Mouse (Mus musculus) G1E (cell line): Measurements from ENCODE around the gene Pigr. TPM values are rescaled to one million over a fixed set of nuclear protein-coding genes. Genes with fewer than 3 reads are reported as not detected.

Experiments
- ATAC-seq: 2 replicates; pipeline ENCODE4 v1.8.0; 2016; ENCODE audit warnings: mild to moderate bottlenecking; ENCODE audit not compliant: insufficient number of reproducible peaks, poor library complexity, low FRiP score, severe bottlenecking; ENCODE audit errors: extremely low read depth
- DNase-seq: peaks from one replicate; pipeline ENCODE4 v3.0.0; 2012; ENCODE audit warnings: low spot score
- H3K27me3 ChIP-seq: 2 replicates; pipeline ENCODE4 v1.6.1; 2012; ENCODE audit warnings: mild to moderate bottlenecking, low read length, inconsistent platforms; ENCODE audit not compliant: insufficient read depth
- H3K36me3 ChIP-seq: replicated peaks from 2 replicates; pipeline ENCODE3; 2012; ENCODE audit warnings: mild to moderate bottlenecking, inconsistent platforms
- H3K4me1 ChIP-seq: 2 replicates; pipeline ENCODE4 v1.6.1; 2012; ENCODE audit warnings: low read depth, low read length, inconsistent platforms, mixed read lengths; ENCODE audit not compliant: insufficient read depth
- H3K4me3 ChIP-seq: 2 replicates; pipeline ENCODE4 v1.5.1; 2012; ENCODE audit warnings: low read depth, mild to moderate bottlenecking, inconsistent platforms, low read length, moderate library complexity, mixed read lengths
- H3K9me3 ChIP-seq: replicated peaks from 2 replicates; pipeline ENCODE4 v1.6.1; 2012; ENCODE audit warnings: inconsistent platforms
- CTCF ChIP-seq: IDR thresholded peaks from 2 replicates; pipeline ENCODE4 v1.5.1; 2012; ENCODE audit warnings: low read depth, low read length, inconsistent platforms, mixed read lengths
- GATA1 ChIP-seq: IDR thresholded peaks from 2 replicates; pipeline ENCODE4 v1.6.1; 2012; ENCODE audit warnings: borderline replicate concordance, low read length, inconsistent platforms, mixed read lengths
- GATA2 ChIP-seq: IDR thresholded peaks from 2 replicates; pipeline ENCODE4 v1.6.1; 2012; ENCODE audit warnings: low read depth, low read length, inconsistent platforms, borderline replicate concordance
- POLR2AphosphoS5 ChIP-seq: IDR thresholded peaks from 2 replicates; pipeline ENCODE4 v1.6.1; 2012; ENCODE audit warnings: low read depth, low read length, inconsistent platforms; ENCODE audit not compliant: insufficient replicate concordance
- TAL1 ChIP-seq: conservative IDR thresholded peaks from 2 replicates; pipeline ENCODE4 v1.6.1; 2012; ENCODE audit warnings: low read depth, low read length, inconsistent platforms, mixed read lengths
- polyA plus RNA-seq: library from polyadenylated mRNA; stranded (reverse); fragments of >175 nt; gene quantifications from 2 replicates; pipeline ENCODE4 v1.2.3, GENCODE M21; 2012
- total RNA-seq, 2 experiments: library from RNA; stranded (forward) in 1 of 2; stranded (reverse) in 1 of 2; fragments of 200-1000 nt in 1 of 2; fragments of >200 nt in 1 of 2; fragmentation: Nextera tagmentation in 1 of 2; gene quantifications; 2 replicates each; pipeline ENCODE4 v1.2.3; 2014 to 2017

Gene Pigr
- total and polyA plus RNA-seq, 3 experiments: under 0.01 TPM; not detected in 2

- no peak for DNase-seq
- no peaks in the 10 kb centered on the region for H3K9me3 ChIP-seq
- no peak for ATAC-seq
- no peak overlapping the region for H3K4me3 ChIP-seq
- H3K36me3 ChIP-seq: no peaks in the 10 kb centered on the region
- peaks cover 50% of the 10 kb centered on the region for H3K27me3 ChIP-seq
- TF ChIP-seq GATA2 (no peak), GATA1 (no peak), CTCF (no peak), POLR2AphosphoS5 (no peak), TAL1 (no peak)
- no peaks in the 10 kb centered on the region for H3K4me1 ChIP-seq
These were observed 23.5 kb upstream of the Pigr start for GRCm38 (mm10) chr1:130802976-130803375.

- TF ChIP-seq CTCF (no peak), POLR2AphosphoS5 (no peak), TAL1 (no peak), GATA2 (no peak), GATA1 (no peak)
- Histone ChIP-seq H3K4me1 (no peaks in the 10 kb centered on the region), H3K27me3 (peaks cover 54% of the 10 kb centered on the region), H3K9me3 (no peaks in the 10 kb centered on the region), H3K4me3 (no peak overlapping the region), H3K36me3 (no peaks in the 10 kb centered on the region)
- no peak for ATAC-seq
- DNase-seq: no peak
These were observed 22.2 kb upstream of the Pigr start for GRCm38 (mm10) chr1:130804279-130804678.

DNA sequence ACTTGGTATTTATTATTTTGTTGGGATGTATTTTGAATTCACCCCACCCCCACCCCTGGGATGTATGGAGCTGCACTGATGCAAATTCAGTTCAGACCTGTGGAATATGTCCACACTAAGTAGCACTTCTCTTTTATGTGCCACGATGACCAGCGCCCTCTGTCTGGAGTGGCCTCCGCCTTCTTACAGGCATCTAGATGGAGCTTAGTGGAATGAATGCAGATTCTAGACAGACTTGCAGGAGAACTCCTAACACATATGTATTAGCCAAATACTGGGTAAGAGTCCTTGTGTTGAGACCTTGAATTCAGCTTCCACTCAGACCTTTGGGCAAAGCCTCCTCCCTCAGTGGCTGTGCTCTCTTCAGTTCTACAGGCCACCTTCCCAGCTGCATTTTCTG is 15.6 kb upstream of the Pigr start:
- no peak for TF ChIP-seq TAL1
- TF ChIP-seq POLR2AphosphoS5: no peak
- TF ChIP-seq GATA1: no peak
- no peak for TF ChIP-seq GATA2
- no peak for TF ChIP-seq CTCF
- DNase-seq (no peak), ATAC-seq (no peak)
- Histone ChIP-seq H3K4me3 (no peak overlapping the region), H3K36me3 (no peaks in the 10 kb centered on the region), H3K27me3 (peaks cover 12% of the 10 kb centered on the region), H3K4me1 (no peaks in the 10 kb centered on the region), H3K9me3 (no peaks in the 10 kb centered on the region)

- DNase-seq (no peak), ATAC-seq (no peak)
- H3K36me3 ChIP-seq: no peaks in the 10 kb centered on the region
- no peaks in the 10 kb centered on the region for H3K9me3 ChIP-seq
- no peaks in the 10 kb centered on the region for H3K4me1 ChIP-seq
- no peak for TF ChIP-seq TAL1
- TF ChIP-seq POLR2AphosphoS5: no peak
- no peak for TF ChIP-seq GATA2
- no peak for TF ChIP-seq CTCF
- no peak for TF ChIP-seq GATA1
- no peak overlapping the region for H3K4me3 ChIP-seq
- peaks cover 12% of the 10 kb centered on the region for H3K27me3 ChIP-seq
These were observed 15.2 kb upstream of the Pigr start for GRCm38 (mm10) chr1:130811316-130811715.

GRCm38 (mm10) chr1:130819737-130820136 is 6.7 kb upstream of the Pigr start:
- Histone ChIP-seq H3K4me3 (no peak overlapping the region), H3K36me3 (no peaks in the 10 kb centered on the region), H3K27me3 (peaks cover 24% of the 10 kb centered on the region), H3K4me1 (no peaks in the 10 kb centered on the region), H3K9me3 (no peaks in the 10 kb centered on the region)
- DNase-seq: no peak
- no peak for ATAC-seq
- TF ChIP-seq GATA2 (no peak), TAL1 (no peak), CTCF (no peak), POLR2AphosphoS5 (no peak), GATA1 (no peak)

GRCm38 (mm10) chr1:130820316-130821148 is 6.0 kb upstream of the Pigr start:
- no peak overlapping the region for H3K4me3 ChIP-seq
- ATAC-seq: no peak
- no peaks in the 10 kb centered on the region for H3K36me3 ChIP-seq
- H3K4me1 ChIP-seq: no peaks in the 10 kb centered on the region
- no peak for DNase-seq
- H3K9me3 ChIP-seq: no peaks in the 10 kb centered on the region
- H3K27me3 ChIP-seq: peaks cover 28% of the 10 kb centered on the region
- TF ChIP-seq CTCF (no peak), GATA1 (no peak), TAL1 (no peak), POLR2AphosphoS5 (no peak), GATA2 (no peak)

GRCm38 (mm10) chr1:130821149-130821471 is 5.4 kb upstream of the Pigr start:
- no peak for ATAC-seq
- peaks cover 28% of the 10 kb centered on the region for H3K27me3 ChIP-seq
- no peaks in the 10 kb centered on the region for H3K36me3 ChIP-seq
- no peaks in the 10 kb centered on the region for H3K9me3 ChIP-seq
- H3K4me1 ChIP-seq: no peaks in the 10 kb centered on the region
- DNase-seq: no peak
- H3K4me3 ChIP-seq: no peak overlapping the region
- TF ChIP-seq POLR2AphosphoS5: no peak
- no peak for TF ChIP-seq TAL1
- no peak for TF ChIP-seq CTCF
- TF ChIP-seq GATA2: no peak
- no peak for TF ChIP-seq GATA1
